Mouse (Mus musculus) liver, postnatal 0 days (tissue): ENCODE measurements at regions not wholly inside any gene's neighbourhood (a gene's known extent, or its start where the extent isn't known, plus 50 kb on each side); places are given as distances from the start of the nearest gene placed in this dataset.

ENCODE experiments used
- CTCF ChIP-seq: sonication (generic); IDR thresholded peaks from 2 replicates; pipeline ENCODE4 v1.5.1; 2016; ENCODE audit warnings: antibody characterized with exemption, low read depth
- EP300 ChIP-seq: IDR thresholded peaks from 2 replicates; pipeline ENCODE4 v1.6.1; 2016; ENCODE audit warnings: antibody characterized with exemption, low read depth, mild to moderate bottlenecking

GRCm38 (mm10) chr1:157939516-157939915, 416.6 kb downstream of the Brinp2 start:
- TF ChIP-seq CTCF, result no peak
- no peak for TF ChIP-seq EP300
